Mouse (Mus musculus): Measurements from ENCODE around the gene Psmb3. TPM values are rescaled to one million over a fixed set of nuclear protein-coding genes. Genes with fewer than 3 reads are reported as not detected.
"Not testable (repeated sequence)": the region's sequence is repeated elsewhere in the genome, so short reads cannot be mapped to it uniquely, and the experiment has no call there.

The Psmb3 gene
- polyA plus RNA-seq (2015; fragmentation: Nextera tagmentation; extraction: Ambion mirVana) = 236 and 247 TPM in 2 replicates

- H3K9ac ChIP-seq = peak within 1 kb of the TSS; percentile 82
- H3K4me1 ChIP-seq (replicated peaks) = peaks cover 62% of the 10 kb centered on the region
- peak within 1 kb of the TSS; percentile 91 for H3K4me3 ChIP-seq (replicated peaks)
- peak; percentile 90 for ATAC-seq (ENCODE audit: insufficient read depth)
- H3K4me2 ChIP-seq = peak within 1 kb of the TSS; percentile 92
- H3K27me3 ChIP-seq = peaks cover 46% of the 10 kb centered on the region
- under 1% methylated on average over 35 of the region's 35 CpGs for WGBS (ENCODE audit: insufficient replicate concordance)
- no peaks in the 10 kb centered on the region for H3K9me3 ChIP-seq (replicated peaks)
- peak within 1 kb of the TSS; percentile 77 for H3K27ac ChIP-seq (replicated peaks)
- peaks cover 31% of the 10 kb centered on the region for H3K36me3 ChIP-seq (replicated peaks)
Measured at GRCm38 (mm10) chr11:97703039-97703826, at the start of gene Psmb3. Psmb3 (plus strand) TSS chr11:97703399.

- Histone ChIP-seq H3K9ac (no peak overlapping the region), H3K4me1 (replicated peaks) (peaks cover 7% of the 10 kb centered on the region), H3K36me3 (replicated peaks) (no peaks in the 10 kb centered on the region), H3K4me3 (replicated peaks) (no peak overlapping the region), H3K4me2 (no peak overlapping the region), H3K9me3 (replicated peaks) (no peaks in the 10 kb centered on the region), H3K27me3 (peaks cover 16% of the 10 kb centered on the region), H3K27ac (replicated peaks) (no peak overlapping the region)
- WGBS (ENCODE audit: insufficient replicate concordance) = 56% methylated on average over 2 of the region's 2 CpGs
- ATAC-seq (ENCODE audit: insufficient read depth) = no peak
Measured at GRCm38 (mm10) chr11:97654210-97654609, 49.0 kb upstream of the Psmb3 start.

- Histone ChIP-seq H3K9me3 (replicated peaks) (no peaks in the 10 kb centered on the region), H3K4me2 (no peak overlapping the region), H3K4me1 (replicated peaks) (peaks cover 26% of the 10 kb centered on the region), H3K4me3 (replicated peaks) (no peak overlapping the region), H3K36me3 (replicated peaks) (no peaks in the 10 kb centered on the region), H3K27ac (replicated peaks) (no peak overlapping the region), H3K9ac (no peak overlapping the region), H3K27me3 (peaks cover 33% of the 10 kb centered on the region)
- no peak for ATAC-seq (ENCODE audit: insufficient read depth)
- WGBS (ENCODE audit: insufficient replicate concordance) = 72% methylated on average over 14 of the region's 14 CpGs
Measured at GRCm38 (mm10) chr11:97656269-97656971, 46.8 kb upstream of the Psmb3 start.

- ATAC-seq (ENCODE audit: insufficient read depth) = no peak
- no peak overlapping the region for H3K4me2 ChIP-seq
- H3K4me3 ChIP-seq (replicated peaks) = no peak overlapping the region
- peaks cover 35% of the 10 kb centered on the region for H3K4me1 ChIP-seq (replicated peaks)
- H3K27me3 ChIP-seq = peaks cover 42% of the 10 kb centered on the region
- H3K36me3 ChIP-seq (replicated peaks) = no peaks in the 10 kb centered on the region
- H3K9ac ChIP-seq = no peak overlapping the region
- H3K27ac ChIP-seq (replicated peaks) = no peak overlapping the region
- no peaks in the 10 kb centered on the region for H3K9me3 ChIP-seq (replicated peaks)
- WGBS (ENCODE audit: insufficient replicate concordance) = 40% methylated on average over 5 of the region's 6 CpGs
Measured at GRCm38 (mm10) chr11:97657184-97657945, 45.8 kb upstream of the Psmb3 start.

GRCm38 (mm10) chr11:97657967-97658366 is 45.2 kb upstream of the Psmb3 start:
- not testable (repeated sequence) for H3K9ac ChIP-seq; ATAC-seq (ENCODE audit: insufficient read depth); H3K9me3 ChIP-seq (replicated peaks); H3K4me3 ChIP-seq (replicated peaks); H3K36me3 ChIP-seq (replicated peaks); H3K27ac ChIP-seq (replicated peaks); H3K4me2 ChIP-seq
- 69% methylated on average over 6 of the region's 6 CpGs for WGBS (ENCODE audit: insufficient replicate concordance)
- Histone ChIP-seq H3K27me3 (peaks cover 48% of the 10 kb centered on the region), H3K4me1 (replicated peaks) (peaks cover 38% of the 10 kb centered on the region)

- Histone ChIP-seq H3K4me1 (replicated peaks) (peaks cover 38% of the 10 kb centered on the region), H3K9ac (no peak overlapping the region), H3K27ac (replicated peaks) (no peak overlapping the region), H3K9me3 (replicated peaks) (no peaks in the 10 kb centered on the region), H3K4me2 (peak overlapping the region; percentile 75), H3K36me3 (replicated peaks) (no peaks in the 10 kb centered on the region), H3K4me3 (replicated peaks) (no peak overlapping the region), H3K27me3 (peaks cover 57% of the 10 kb centered on the region)
- WGBS (ENCODE audit: insufficient replicate concordance) = 37% methylated on average over 11 of the region's 11 CpGs
- ATAC-seq (ENCODE audit: insufficient read depth) = no peak
Measured at GRCm38 (mm10) chr11:97658751-97659266, 44.4 kb upstream of the Psmb3 start.

GRCm38 (mm10) chr11:97659267-97659989 is 43.8 kb upstream of the Psmb3 start:
- peak overlapping the region; percentile 62 for H3K9ac ChIP-seq
- 2% methylated on average over 13 of the region's 13 CpGs for WGBS (ENCODE audit: insufficient replicate concordance)
- H3K4me3 ChIP-seq (replicated peaks) = peak overlapping the region; percentile 67
- H3K4me1 ChIP-seq (replicated peaks) = peaks cover 43% of the 10 kb centered on the region
- 0 out of 2 replicates have a peak, but pooled peaks have one; percentile 19 for ATAC-seq (ENCODE audit: insufficient read depth)
- no peaks in the 10 kb centered on the region for H3K9me3 ChIP-seq (replicated peaks)
- H3K27me3 ChIP-seq = peaks cover 63% of the 10 kb centered on the region
- H3K36me3 ChIP-seq (replicated peaks) = no peaks in the 10 kb centered on the region
- peak overlapping the region; percentile 66 for H3K27ac ChIP-seq (replicated peaks)
- peak overlapping the region; percentile 75 for H3K4me2 ChIP-seq

GRCm38 (mm10) chr11:97659990-97660714 is 43.0 kb upstream of the Psmb3 start:
- no peaks in the 10 kb centered on the region for H3K9me3 ChIP-seq (replicated peaks)
- H3K36me3 ChIP-seq (replicated peaks) = no peaks in the 10 kb centered on the region
- peaks cover 70% of the 10 kb centered on the region for H3K27me3 ChIP-seq
- H3K4me2 ChIP-seq = peak overlapping the region; percentile 75
- H3K27ac ChIP-seq (replicated peaks) = peak overlapping the region; percentile 66
- ATAC-seq (ENCODE audit: insufficient read depth) = peak; percentile 72
- peak overlapping the region; percentile 67 for H3K4me3 ChIP-seq (replicated peaks)
- peak overlapping the region; percentile 62 for H3K9ac ChIP-seq
- peaks cover 43% of the 10 kb centered on the region for H3K4me1 ChIP-seq (replicated peaks)
- under 1% methylated on average over 74 of the region's 78 CpGs for WGBS (ENCODE audit: insufficient replicate concordance)

GRCm38 (mm10) chr11:97660734-97661647 is 42.2 kb upstream of the Psmb3 start:
- H3K4me3 ChIP-seq (replicated peaks) = peak overlapping the region; percentile 67
- 3% methylated on average over 27 of the region's 27 CpGs for WGBS (ENCODE audit: insufficient replicate concordance)
- peaks cover 43% of the 10 kb centered on the region for H3K4me1 ChIP-seq (replicated peaks)
- H3K27me3 ChIP-seq = peaks cover 78% of the 10 kb centered on the region
- no peak for ATAC-seq (ENCODE audit: insufficient read depth)
- H3K4me2 ChIP-seq = peak overlapping the region; percentile 75
- no peak overlapping the region for H3K9ac ChIP-seq
- H3K9me3 ChIP-seq (replicated peaks) = no peaks in the 10 kb centered on the region
- no peak overlapping the region for H3K27ac ChIP-seq (replicated peaks)
- H3K36me3 ChIP-seq (replicated peaks) = no peaks in the 10 kb centered on the region
